Mouse (Mus musculus): ENCODE data around the gene Cdk14. TPM values are rescaled to one million over a fixed set of nuclear protein-coding genes. Genes with fewer than 3 reads are reported as not detected.

Gene Cdk14
- polyA plus RNA-seq, 1 experiment from 2014 or later, result 14.4 TPM

- H3K36me3 ChIP-seq (ENCODE audit: control insufficient read depth, insufficient read depth, low read length), result no peaks in the 10 kb centered on the region
- H3K4me3 ChIP-seq (replicated peaks; ENCODE audit: low read length), result no peak overlapping the region
- H3K27ac ChIP-seq (ENCODE audit: low read length), result no peak overlapping the region
- WGBS, result 18% methylated on average over 5 of the region's 5 CpGs
- H3K27me3 ChIP-seq (ENCODE audit: control insufficient read depth, insufficient read depth, low read length), result no peaks in the 10 kb centered on the region
- no peak overlapping the region for H3K9ac ChIP-seq (ENCODE audit: low read length)
- no peak for ATAC-seq (ENCODE audit: insufficient read depth, low FRiP score)
- peaks cover 17% of the 10 kb centered on the region for H3K4me1 ChIP-seq (ENCODE audit: control insufficient read depth, insufficient read depth, low read length)
- H3K9me3 ChIP-seq (replicated peaks; ENCODE audit: control insufficient read depth, low read length), result no peaks in the 10 kb centered on the region
- 0 out of 2 replicates have a peak overlapping the region, but pooled peaks have one; percentile 9 for H3K4me2 ChIP-seq (ENCODE audit: low read depth, low read length)
Measured at GRCm38 (mm10) chr5:4959446-4959845, 460.7 kb downstream of the Cdk14 start.

GRCm38 (mm10) chr5:4955993-4956392 is 464.1 kb downstream of the Cdk14 start:
- ATAC-seq (ENCODE audit: insufficient read depth, low FRiP score), result no peak

GRCm38 (mm10) chr5:4955392-4955791 is 464.7 kb downstream of the Cdk14 start:
- Histone ChIP-seq H3K36me3 (ENCODE audit: control insufficient read depth, insufficient read depth, low read length) (no peaks in the 10 kb centered on the region), H3K4me3 (replicated peaks; ENCODE audit: low read length) (no peak overlapping the region), H3K4me1 (ENCODE audit: control insufficient read depth, insufficient read depth, low read length) (peaks cover 16% of the 10 kb centered on the region), H3K27ac (ENCODE audit: low read length) (no peak overlapping the region), H3K27me3 (ENCODE audit: control insufficient read depth, insufficient read depth, low read length) (no peaks in the 10 kb centered on the region), H3K4me2 (ENCODE audit: low read depth, low read length) (no peak overlapping the region), H3K9ac (ENCODE audit: low read length) (no peak overlapping the region), H3K9me3 (replicated peaks; ENCODE audit: control insufficient read depth, low read length) (no peaks in the 10 kb centered on the region)
- no peak for ATAC-seq (ENCODE audit: insufficient read depth, low FRiP score)
- 74% methylated on average over 2 of the region's 2 CpGs for WGBS

More at GRCm38 (mm10) chr5:4955993-4956392, 464.1 kb downstream of the Cdk14 start:
- H3K9me3 ChIP-seq (replicated peaks; ENCODE audit: control insufficient read depth, low read length), result no peaks in the 10 kb centered on the region
- no peaks in the 10 kb centered on the region for H3K36me3 ChIP-seq (ENCODE audit: control insufficient read depth, insufficient read depth, low read length)
- WGBS, result 78% methylated on average over 7 of the region's 7 CpGs
- no peaks in the 10 kb centered on the region for H3K27me3 ChIP-seq (ENCODE audit: control insufficient read depth, insufficient read depth, low read length)
- peaks cover 17% of the 10 kb centered on the region for H3K4me1 ChIP-seq (ENCODE audit: control insufficient read depth, insufficient read depth, low read length)
- no peak overlapping the region for H3K4me3 ChIP-seq (replicated peaks; ENCODE audit: low read length)
- H3K4me2 ChIP-seq (ENCODE audit: low read depth, low read length), result no peak overlapping the region
- H3K27ac ChIP-seq (ENCODE audit: low read length), result no peak overlapping the region
- no peak overlapping the region for H3K9ac ChIP-seq (ENCODE audit: low read length)

GRCm38 (mm10) chr5:4949433-4949832 is 470.7 kb downstream of the Cdk14 start:
- Histone ChIP-seq H3K9ac (ENCODE audit: low read length) (no peak overlapping the region), H3K4me1 (ENCODE audit: control insufficient read depth, insufficient read depth, low read length) (peaks cover 4% of the 10 kb centered on the region; the same call in 1 of the 2 replicates), H3K4me3 (replicated peaks; ENCODE audit: low read length) (no peak overlapping the region), H3K27ac (ENCODE audit: low read length) (no peak overlapping the region), H3K9me3 (replicated peaks; ENCODE audit: control insufficient read depth, low read length) (no peaks in the 10 kb centered on the region), H3K36me3 (ENCODE audit: control insufficient read depth, insufficient read depth, low read length) (no peaks in the 10 kb centered on the region), H3K4me2 (ENCODE audit: low read depth, low read length) (no peak overlapping the region), H3K27me3 (ENCODE audit: control insufficient read depth, insufficient read depth, low read length) (no peaks in the 10 kb centered on the region)
- WGBS, result 57% methylated on average over 7 of the region's 7 CpGs
- no peak for ATAC-seq (ENCODE audit: insufficient read depth, low FRiP score)

GRCm38 (mm10) chr5:4948090-4948954 is 471.8 kb downstream of the Cdk14 start:
- Histone ChIP-seq H3K36me3 (ENCODE audit: control insufficient read depth, insufficient read depth, low read length) (no peaks in the 10 kb centered on the region), H3K4me1 (ENCODE audit: control insufficient read depth, insufficient read depth, low read length) (peaks cover 4% of the 10 kb centered on the region; the same call in 1 of the 2 replicates), H3K4me2 (ENCODE audit: low read depth, low read length) (no peak overlapping the region), H3K4me3 (replicated peaks; ENCODE audit: low read length) (no peak overlapping the region), H3K27me3 (ENCODE audit: control insufficient read depth, insufficient read depth, low read length) (no peaks in the 10 kb centered on the region), H3K9me3 (replicated peaks; ENCODE audit: control insufficient read depth, low read length) (no peaks in the 10 kb centered on the region), H3K9ac (ENCODE audit: low read length) (no peak overlapping the region), H3K27ac (ENCODE audit: low read length) (no peak overlapping the region)
- no peak for ATAC-seq (ENCODE audit: insufficient read depth, low FRiP score)
- 61% methylated on average over 3 of the region's 3 CpGs for WGBS

GRCm38 (mm10) chr5:4935131-4935530 is 485.0 kb downstream of the Cdk14 start:
- no peaks in the 10 kb centered on the region for H3K27me3 ChIP-seq (ENCODE audit: control insufficient read depth, insufficient read depth, low read length)
- 58% methylated on average over 1 of the region's 1 CpGs for WGBS
- H3K4me2 ChIP-seq (ENCODE audit: low read depth, low read length), result no peak overlapping the region
- ATAC-seq (ENCODE audit: insufficient read depth, low FRiP score), result no peak
- H3K4me3 ChIP-seq (replicated peaks; ENCODE audit: low read length), result no peak overlapping the region
- H3K9me3 ChIP-seq (replicated peaks; ENCODE audit: control insufficient read depth, low read length), result no peaks in the 10 kb centered on the region
- no peak overlapping the region for H3K9ac ChIP-seq (ENCODE audit: low read length)
- H3K27ac ChIP-seq (ENCODE audit: low read length), result no peak overlapping the region
- H3K4me1 ChIP-seq (ENCODE audit: control insufficient read depth, insufficient read depth, low read length), result no peaks in the 10 kb centered on the region
- H3K36me3 ChIP-seq (ENCODE audit: control insufficient read depth, insufficient read depth, low read length), result no peaks in the 10 kb centered on the region

GRCm38 (mm10) chr5:4934491-4934890 is 485.6 kb downstream of the Cdk14 start:
- Histone ChIP-seq H3K9ac (ENCODE audit: low read length) (no peak overlapping the region), H3K4me3 (replicated peaks; ENCODE audit: low read length) (no peak overlapping the region), H3K27ac (ENCODE audit: low read length) (no peak overlapping the region), H3K4me1 (ENCODE audit: control insufficient read depth, insufficient read depth, low read length) (no peaks in the 10 kb centered on the region), H3K27me3 (ENCODE audit: control insufficient read depth, insufficient read depth, low read length) (no peaks in the 10 kb centered on the region), H3K9me3 (replicated peaks; ENCODE audit: control insufficient read depth, low read length) (no peaks in the 10 kb centered on the region), H3K36me3 (ENCODE audit: control insufficient read depth, insufficient read depth, low read length) (no peaks in the 10 kb centered on the region), H3K4me2 (ENCODE audit: low read depth, low read length) (no peak overlapping the region)
- ATAC-seq (ENCODE audit: insufficient read depth, low FRiP score), result no peak
- WGBS, result 88% methylated on average over 6 of the region's 6 CpGs

- no peaks in the 10 kb centered on the region for H3K36me3 ChIP-seq (ENCODE audit: control insufficient read depth, insufficient read depth, low read length)
- ATAC-seq (ENCODE audit: insufficient read depth, low FRiP score), result no peak
- H3K4me1 ChIP-seq (ENCODE audit: control insufficient read depth, insufficient read depth, low read length), result no peaks in the 10 kb centered on the region
- no peak overlapping the region for H3K4me2 ChIP-seq (ENCODE audit: low read depth, low read length)
- H3K4me3 ChIP-seq (replicated peaks; ENCODE audit: low read length), result no peak overlapping the region
- no peak overlapping the region for H3K27ac ChIP-seq (ENCODE audit: low read length)
- H3K27me3 ChIP-seq (ENCODE audit: control insufficient read depth, insufficient read depth, low read length), result no peaks in the 10 kb centered on the region
- no peak overlapping the region for H3K9ac ChIP-seq (ENCODE audit: low read length)
- 54% methylated on average over 8 of the region's 8 CpGs for whole genome bisulfite sequencing
- H3K9me3 ChIP-seq (replicated peaks; ENCODE audit: control insufficient read depth, low read length), result no peaks in the 10 kb centered on the region
Measured at GRCm38 (mm10) chr5:4931539-4932143, 488.5 kb downstream of the Cdk14 start.

- no peak for ATAC-seq (ENCODE audit: insufficient read depth, low FRiP score)
- Histone ChIP-seq H3K9me3 (replicated peaks; ENCODE audit: control insufficient read depth, low read length) (no peaks in the 10 kb centered on the region), H3K27ac (ENCODE audit: low read length) (no peak overlapping the region), H3K4me2 (ENCODE audit: low read depth, low read length) (no peak overlapping the region), H3K4me3 (replicated peaks; ENCODE audit: low read length) (no peak overlapping the region), H3K36me3 (ENCODE audit: control insufficient read depth, insufficient read depth, low read length) (no peaks in the 10 kb centered on the region), H3K27me3 (ENCODE audit: control insufficient read depth, insufficient read depth, low read length) (no peaks in the 10 kb centered on the region), H3K4me1 (ENCODE audit: control insufficient read depth, insufficient read depth, low read length) (no peaks in the 10 kb centered on the region), H3K9ac (ENCODE audit: low read length) (no peak overlapping the region)
- 72% methylated on average over 3 of the region's 3 CpGs for WGBS
Measured at GRCm38 (mm10) chr5:4929628-4930027, 490.5 kb downstream of the Cdk14 start.

Data from stomach, embryonic 16.5 days (tissue).